Mouse (Mus musculus): Measurements from ENCODE around the gene 1700016K19Rik. TPM values are rescaled to one million over a fixed set of nuclear protein-coding genes. Genes with fewer than 3 reads are reported as not detected.

The 1700016K19Rik gene
- polyA plus RNA-seq, 1 experiment: 0.74 TPM

GRCm38 (mm10) chr11:76044468-76044867 lies 44.8 kb downstream of the 1700016K19Rik start:
- 0 out of 2 replicates have a peak, but pooled peaks cover 2% of the 10 kb centered on the region for H3K4me1 ChIP-seq (replicated peaks; ENCODE audit: control insufficient read depth, insufficient read depth, low read length)
- no peak overlapping the region for H3K4me3 ChIP-seq (ENCODE audit: control insufficient read depth, insufficient read depth, low read length)
- no peaks in the 10 kb centered on the region for H3K27me3 ChIP-seq (ENCODE audit: control insufficient read depth, insufficient read depth, low read length)
- no peak overlapping the region for H3K27ac ChIP-seq (ENCODE audit: control insufficient read depth, insufficient read depth, low read length)
- no peak for DNase-seq
- TF ChIP-seq CTCF (IDR thresholded peaks at IDR 0.05; ENCODE audit: borderline replicate concordance, control insufficient read depth, extremely low read depth, insufficient read depth, low read length, poor library complexity): no peak
- no peak for TF ChIP-seq POLR2A (IDR thresholded peaks at IDR 0.05; ENCODE audit: control insufficient read depth, extremely low read depth, insufficient read depth, low read length, poor library complexity)
- 0 out of 2 replicates have a peak, but pooled peaks cover 7% of the 10 kb centered on the region for H3K36me3 ChIP-seq (ENCODE audit: control insufficient read depth, insufficient read depth, low read length)
- WGBS: 97% methylated on average over 6 of the region's 6 CpGs

- TF ChIP-seq POLR2A (IDR thresholded peaks at IDR 0.05; ENCODE audit: control insufficient read depth, extremely low read depth, insufficient read depth, low read length, poor library complexity) (no peak), CTCF (IDR thresholded peaks at IDR 0.05; ENCODE audit: borderline replicate concordance, control insufficient read depth, extremely low read depth, insufficient read depth, low read length, poor library complexity) (no peak)
- H3K27ac ChIP-seq (ENCODE audit: control insufficient read depth, insufficient read depth, low read length): no peak overlapping the region
- H3K4me1 ChIP-seq (replicated peaks; ENCODE audit: control insufficient read depth, insufficient read depth, low read length): 0 out of 2 replicates have a peak, but pooled peaks cover 2% of the 10 kb centered on the region
- H3K4me3 ChIP-seq (ENCODE audit: control insufficient read depth, insufficient read depth, low read length): no peak overlapping the region
- 0 out of 2 replicates have a peak, but pooled peaks cover 7% of the 10 kb centered on the region for H3K36me3 ChIP-seq (ENCODE audit: control insufficient read depth, insufficient read depth, low read length)
- DNase-seq: no peak
- H3K27me3 ChIP-seq (ENCODE audit: control insufficient read depth, insufficient read depth, low read length): no peaks in the 10 kb centered on the region
- WGBS: 96% methylated on average over 6 of the region's 6 CpGs
Measured at GRCm38 (mm10) chr11:76045367-76045766, 45.7 kb downstream of the 1700016K19Rik start.

- DNase-seq: no peak
- Histone ChIP-seq H3K4me1 (replicated peaks; ENCODE audit: control insufficient read depth, insufficient read depth, low read length) (no peaks in the 10 kb centered on the region), H3K36me3 (ENCODE audit: control insufficient read depth, insufficient read depth, low read length) (0 out of 2 replicates have a peak, but pooled peaks cover 4% of the 10 kb centered on the region), H3K4me3 (ENCODE audit: control insufficient read depth, insufficient read depth, low read length) (no peak overlapping the region), H3K27me3 (ENCODE audit: control insufficient read depth, insufficient read depth, low read length) (no peaks in the 10 kb centered on the region), H3K27ac (ENCODE audit: control insufficient read depth, insufficient read depth, low read length) (no peak overlapping the region)
- no peak for TF ChIP-seq POLR2A (IDR thresholded peaks at IDR 0.05; ENCODE audit: control insufficient read depth, extremely low read depth, insufficient read depth, low read length, poor library complexity)
- TF ChIP-seq CTCF (IDR thresholded peaks at IDR 0.05; ENCODE audit: borderline replicate concordance, control insufficient read depth, extremely low read depth, insufficient read depth, low read length, poor library complexity): no peak
- WGBS: 85% methylated on average over 3 of the region's 3 CpGs
Measured at GRCm38 (mm10) chr11:76050509-76050908, 50.8 kb downstream of the 1700016K19Rik start.

DNA sequence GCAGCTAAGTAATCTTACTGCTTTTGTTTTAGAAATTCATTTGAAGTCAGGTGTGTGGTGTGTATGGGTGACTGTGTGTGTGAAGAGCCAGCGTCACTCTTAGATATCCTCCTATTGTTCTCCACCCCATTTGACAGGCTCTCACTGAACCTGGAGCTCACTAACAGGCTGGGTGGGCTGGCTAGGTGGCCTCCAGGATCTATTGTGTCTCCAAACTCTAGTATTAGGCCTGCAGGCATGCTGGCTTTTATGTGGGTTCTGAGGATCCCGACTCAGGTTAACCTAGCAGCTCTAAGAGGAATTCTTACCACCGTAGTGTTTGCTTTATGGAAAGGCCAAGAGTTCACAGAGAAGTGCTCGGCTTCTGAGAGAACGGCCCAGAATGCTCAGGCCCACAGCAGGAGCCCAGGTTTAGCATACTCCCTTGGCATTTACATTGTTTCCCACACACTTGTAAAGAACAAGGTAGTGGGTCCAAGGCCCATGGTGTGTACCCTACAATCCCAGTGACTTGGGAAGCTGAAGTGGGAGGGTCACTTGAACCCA lies 51.3 kb downstream of the 1700016K19Rik start:
- 0 out of 2 replicates have a peak, but pooled peaks cover 4% of the 10 kb centered on the region for H3K36me3 ChIP-seq (ENCODE audit: control insufficient read depth, insufficient read depth, low read length)
- no peak overlapping the region for H3K27ac ChIP-seq (ENCODE audit: control insufficient read depth, insufficient read depth, low read length)
- no peaks in the 10 kb centered on the region for H3K27me3 ChIP-seq (ENCODE audit: control insufficient read depth, insufficient read depth, low read length)
- WGBS: 90% methylated on average over 5 of the region's 5 CpGs
- DNase-seq: no peak
- no peak overlapping the region for H3K4me3 ChIP-seq (ENCODE audit: control insufficient read depth, insufficient read depth, low read length)
- TF ChIP-seq CTCF (IDR thresholded peaks at IDR 0.05; ENCODE audit: borderline replicate concordance, control insufficient read depth, extremely low read depth, insufficient read depth, low read length, poor library complexity) (no peak), POLR2A (IDR thresholded peaks at IDR 0.05; ENCODE audit: control insufficient read depth, extremely low read depth, insufficient read depth, low read length, poor library complexity) (no peak)
- H3K4me1 ChIP-seq (replicated peaks; ENCODE audit: control insufficient read depth, insufficient read depth, low read length): no peaks in the 10 kb centered on the region

DNA sequence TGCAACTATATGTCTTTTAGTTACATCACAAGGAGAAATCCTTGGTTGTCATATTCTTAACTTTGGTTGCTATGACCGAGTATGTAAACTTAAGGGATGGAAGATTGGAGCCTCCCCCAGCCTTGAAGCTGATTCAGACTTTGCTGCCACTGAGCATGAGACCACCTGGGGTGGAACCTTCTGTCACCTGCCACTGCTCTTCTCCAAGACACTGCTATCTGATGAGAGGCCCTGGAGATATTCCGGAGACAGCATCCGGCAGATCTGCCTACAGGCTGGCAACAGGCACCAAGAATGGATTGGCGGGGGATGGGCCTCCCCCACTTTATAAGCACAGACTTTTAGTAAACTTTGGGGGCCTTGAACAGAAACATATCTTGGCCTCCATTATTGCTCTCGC lies 52.8 kb downstream of the 1700016K19Rik start:
- no peaks in the 10 kb centered on the region for H3K27me3 ChIP-seq (ENCODE audit: control insufficient read depth, insufficient read depth, low read length)
- H3K4me3 ChIP-seq (ENCODE audit: control insufficient read depth, insufficient read depth, low read length): no peak overlapping the region
- H3K27ac ChIP-seq (ENCODE audit: control insufficient read depth, insufficient read depth, low read length): no peak overlapping the region
- DNase-seq: no peak
- WGBS: 98% methylated on average over 5 of the region's 5 CpGs
- no peak for TF ChIP-seq POLR2A (IDR thresholded peaks at IDR 0.05; ENCODE audit: control insufficient read depth, extremely low read depth, insufficient read depth, low read length, poor library complexity)
- TF ChIP-seq CTCF (IDR thresholded peaks at IDR 0.05; ENCODE audit: borderline replicate concordance, control insufficient read depth, extremely low read depth, insufficient read depth, low read length, poor library complexity): no peak
- H3K36me3 ChIP-seq (ENCODE audit: control insufficient read depth, insufficient read depth, low read length): no peaks in the 10 kb centered on the region
- no peaks in the 10 kb centered on the region for H3K4me1 ChIP-seq (replicated peaks; ENCODE audit: control insufficient read depth, insufficient read depth, low read length)

Other genes with a start within 250 kb of the 1700016K19Rik start
- 0.24 and 0.31 TPM in 2 replicates for gene Doc2b, start 203.9 kb upstream of the 1700016K19Rik start, polyA plus RNA-seq (2012; rRNA removed)
- gene Rph3al, start 61.5 kb upstream of the 1700016K19Rik start, polyA plus RNA-seq (2012; rRNA removed): 7.6 TPM in 2 replicates
- 8.7 and 8.9 TPM in 2 replicates for gene Rflnb, start 27.9 kb downstream of the 1700016K19Rik start, polyA plus RNA-seq (2012; rRNA removed)
- 30.6 and 33.7 TPM in 2 replicates for gene Vps53, start 179.7 kb downstream of the 1700016K19Rik start, polyA plus RNA-seq (2012; rRNA removed)
- gene Fam57a, start 179.8 kb downstream of the 1700016K19Rik start, polyA plus RNA-seq (2012; rRNA removed): 17.4 and 19.4 TPM in 2 replicates
- 0.37 and 1.4 TPM in 2 replicates for gene Dbil5, start 217.7 kb downstream of the 1700016K19Rik start, polyA plus RNA-seq (2012; rRNA removed)
- gene Gemin4, start 217.8 kb downstream of the 1700016K19Rik start, polyA plus RNA-seq (2012; rRNA removed): 12.6 and 16.4 TPM in 2 replicates
- gene Mrm3, start 243.8 kb downstream of the 1700016K19Rik start, polyA plus RNA-seq (2012; rRNA removed): 7.6 and 8.4 TPM in 2 replicates
- gene Glod4, start 243.8 kb downstream of the 1700016K19Rik start, polyA plus RNA-seq (2012; rRNA removed): 6.4 and 6.6 TPM in 2 replicates